Mouse (Mus musculus) hindbrain, embryonic 14.5 days (tissue): ENCODE results near the gene Rilpl1. TPM values are rescaled to one million over a fixed set of nuclear protein-coding genes. Genes with fewer than 3 reads are reported as not detected.
A peak's percentile ranks its signal among the peaks of the same experiment; 100 is the strongest.

Source experiments
- ATAC-seq: fragments of 200-750 bp; cut with Nextera tagmentation; 2 replicates; pipeline ENCODE4 v1.8.0; 2017; ENCODE audit warnings: moderate number of reproducible peaks, mild to moderate bottlenecking, moderate TSS enrichment, moderate library complexity; ENCODE audit not compliant: low FRiP score
- DNase-seq: peaks from one replicate; pipeline ENCODE4 v3.0.0-alpha.2; 2015; ENCODE audit warnings: low spot score
- H3K27ac ChIP-seq: fragments of 300-500 bp; sonication (generic); 2 replicates; pipeline ENCODE4 v1.5.1; 2014; ENCODE audit warnings: mild to moderate bottlenecking, moderate library complexity
- H3K27me3 ChIP-seq: fragments of 300-500 bp; sonication (generic); 2 replicates; pipeline ENCODE4 v1.6.1; 2014; ENCODE audit warnings: mild to moderate bottlenecking, low read length, mixed read lengths; ENCODE audit not compliant: control insufficient read depth, insufficient read depth
- H3K36me3 ChIP-seq: fragments of 300-500 bp; sonication (generic); replicated peaks from 2 replicates; pipeline ENCODE4 v1.6.1; 2014; ENCODE audit not compliant: control insufficient read depth, insufficient read depth
- H3K4me1 ChIP-seq: fragments of 300-500 bp; sonication (generic); replicated peaks from 2 replicates; pipeline ENCODE4 v1.6.1; 2014; ENCODE audit warnings: antibody characterized with exemption, low read length, mixed read lengths; ENCODE audit not compliant: control insufficient read depth, insufficient read depth
- H3K4me2 ChIP-seq: fragments of 300-500 bp; sonication (generic); replicated peaks from 2 replicates; pipeline ENCODE4 v1.6.1; 2014; ENCODE audit warnings: mild to moderate bottlenecking, moderate library complexity
- H3K4me3 ChIP-seq: fragments of 300-500 bp; sonication (generic); replicated peaks from 2 replicates; pipeline ENCODE4 v1.5.1; 2014; ENCODE audit warnings: mild to moderate bottlenecking, low read length
- H3K9ac ChIP-seq: fragments of 300-500 bp; sonication (generic); 2 replicates; pipeline ENCODE4 v1.6.1; 2014
- H3K9me3 ChIP-seq: fragments of 300-500 bp; sonication (generic); 2 replicates; pipeline ENCODE4 v1.6.1; 2016; ENCODE audit warnings: low read length; ENCODE audit not compliant: control insufficient read depth
- WGBS: fragments of 180-500 bp; shearing (Covaris S2); extraction: QIAGEN DNeasy Blood & Tissue Kit; methylation state at CpG from one replicate; pipeline ENCODE4 v1.1.7; 2014; 5-methylcytosine and 5-hydroxymethylcytosine counted together
- polyA plus RNA-seq: library from polyadenylated mRNA; unstranded; fragments of >200 nt; fragmentation: Nextera tagmentation; extraction: Ambion mirVana; gene quantifications from 2 replicates; pipeline ENCODE4 v1.2.1, GENCODE M21; 2014

The Rilpl1 gene
- polyA plus RNA-seq, 1 experiment from 2014 or later, result 13.2 TPM

- H3K9ac ChIP-seq, result no peak overlapping the region
- DNase-seq (no peak), ATAC-seq (no peak)
- H3K27me3 ChIP-seq, result no peaks in the 10 kb centered on the region
- peaks cover 32% of the 10 kb centered on the region for H3K36me3 ChIP-seq
- no peaks in the 10 kb centered on the region for H3K4me1 ChIP-seq
- H3K9me3 ChIP-seq, result no peaks in the 10 kb centered on the region
- no peak overlapping the region for H3K4me3 ChIP-seq
- no peak overlapping the region for H3K27ac ChIP-seq
- WGBS, result 18% methylated on average over 5 of the region's 5 CpGs
- no peak overlapping the region for H3K4me2 ChIP-seq
These were observed 32.2 kb downstream of the Rilpl1 start for GRCm38 (mm10) chr5:124499001-124499400.

GRCm38 (mm10) chr5:124498221-124498876, 32.8 kb downstream of the Rilpl1 start:
- WGBS, result 77% methylated on average over 9 of the region's 9 CpGs
- no peaks in the 10 kb centered on the region for H3K4me1 ChIP-seq
- H3K27me3 ChIP-seq, result no peaks in the 10 kb centered on the region
- peak overlapping the region; percentile 5; the same call in 1 of the 2 replicates for H3K27ac ChIP-seq
- H3K9me3 ChIP-seq, result no peaks in the 10 kb centered on the region
- DNase-seq (no peak), ATAC-seq (no peak)
- no peak overlapping the region for H3K4me2 ChIP-seq
- no peak overlapping the region for H3K9ac ChIP-seq
- peaks cover 32% of the 10 kb centered on the region for H3K36me3 ChIP-seq
- no peak overlapping the region for H3K4me3 ChIP-seq

- DNase-seq (no peak), ATAC-seq (no peak)
- Histone ChIP-seq H3K36me3 (peaks cover 32% of the 10 kb centered on the region), H3K27ac (no peak overlapping the region), H3K9me3 (no peaks in the 10 kb centered on the region), H3K9ac (no peak overlapping the region), H3K4me1 (no peaks in the 10 kb centered on the region), H3K4me3 (no peak overlapping the region), H3K27me3 (no peaks in the 10 kb centered on the region), H3K4me2 (no peak overlapping the region)
- 75% methylated on average over 15 of the region's 15 CpGs for WGBS
These were observed 34.3 kb downstream of the Rilpl1 start for GRCm38 (mm10) chr5:124496614-124497514.

- Histone ChIP-seq H3K36me3 (peaks cover 40% of the 10 kb centered on the region), H3K27me3 (no peaks in the 10 kb centered on the region), H3K9me3 (no peaks in the 10 kb centered on the region), H3K4me1 (no peaks in the 10 kb centered on the region), H3K9ac (no peak overlapping the region), H3K27ac (no peak overlapping the region), H3K4me3 (no peak overlapping the region), H3K4me2 (no peak overlapping the region)
- 42% methylated on average over 7 of the region's 7 CpGs for WGBS
- ATAC-seq, result no peak
- DNase-seq, result no peak
These were observed 35.6 kb downstream of the Rilpl1 start for GRCm38 (mm10) chr5:124495547-124495946.

- Histone ChIP-seq H3K4me2 (no peak overlapping the region), H3K9ac (no peak overlapping the region), H3K27ac (no peak overlapping the region), H3K4me1 (no peaks in the 10 kb centered on the region), H3K4me3 (no peak overlapping the region), H3K27me3 (no peaks in the 10 kb centered on the region), H3K36me3 (peaks cover 43% of the 10 kb centered on the region), H3K9me3 (no peaks in the 10 kb centered on the region)
- ATAC-seq (no peak), DNase-seq (no peak)
- 92% methylated on average over 11 of the region's 11 CpGs for WGBS
These were observed 37.7 kb downstream of the Rilpl1 start for GRCm38 (mm10) chr5:124493455-124493854.

GRCm38 (mm10) chr5:124492618-124493017, 38.6 kb downstream of the Rilpl1 start:
- H3K36me3 ChIP-seq, result peaks cover 38% of the 10 kb centered on the region
- 87% methylated on average over 4 of the region's 4 CpGs for WGBS

GRCm38 (mm10) chr5:124491732-124492131, 39.5 kb downstream of the Rilpl1 start:
- DNase-seq (no peak), ATAC-seq (no peak)

More at GRCm38 (mm10) chr5:124492618-124493017, 38.6 kb downstream of the Rilpl1 start:
- H3K9ac ChIP-seq, result no peak overlapping the region
- H3K27ac ChIP-seq, result no peak overlapping the region
- no peaks in the 10 kb centered on the region for H3K4me1 ChIP-seq
- ATAC-seq, result no peak
- no peak for DNase-seq
- H3K4me2 ChIP-seq, result no peak overlapping the region
- H3K4me3 ChIP-seq, result no peak overlapping the region
- no peaks in the 10 kb centered on the region for H3K27me3 ChIP-seq
- no peaks in the 10 kb centered on the region for H3K9me3 ChIP-seq

GRCm38 (mm10) chr5:124488885-124489284, 42.3 kb downstream of the Rilpl1 start:
- Histone ChIP-seq H3K4me2 (no peak overlapping the region), H3K27me3 (no peaks in the 10 kb centered on the region), H3K4me1 (peaks cover 10% of the 10 kb centered on the region), H3K4me3 (no peak overlapping the region), H3K36me3 (peaks cover 27% of the 10 kb centered on the region), H3K9me3 (no peaks in the 10 kb centered on the region), H3K9ac (no peak overlapping the region), H3K27ac (no peak overlapping the region)
- WGBS, result 92% methylated on average over 3 of the region's 3 CpGs
- DNase-seq (no peak), ATAC-seq (no peak)

More at GRCm38 (mm10) chr5:124491732-124492131, 39.5 kb downstream of the Rilpl1 start:
- no peak overlapping the region for H3K4me3 ChIP-seq
- H3K27me3 ChIP-seq, result no peaks in the 10 kb centered on the region
- H3K4me1 ChIP-seq, result no peaks in the 10 kb centered on the region
- H3K27ac ChIP-seq, result no peak overlapping the region
- H3K9me3 ChIP-seq, result no peaks in the 10 kb centered on the region
- H3K36me3 ChIP-seq, result peaks cover 38% of the 10 kb centered on the region
- 82% methylated on average over 4 of the region's 4 CpGs for WGBS
- H3K4me2 ChIP-seq, result no peak overlapping the region
- no peak overlapping the region for H3K9ac ChIP-seq

- Histone ChIP-seq H3K4me1 (peaks cover 14% of the 10 kb centered on the region), H3K4me2 (no peak overlapping the region), H3K27ac (no peak overlapping the region), H3K27me3 (no peaks in the 10 kb centered on the region), H3K36me3 (0 out of 2 replicates have a peak, but pooled peaks cover 3% of the 10 kb centered on the region), H3K9ac (no peak overlapping the region), H3K4me3 (no peak overlapping the region), H3K9me3 (no peaks in the 10 kb centered on the region)
- no peak for ATAC-seq
- DNase-seq, result no peak
- WGBS, result 92% methylated on average over 5 of the region's 5 CpGs
These were observed 45.5 kb downstream of the Rilpl1 start for GRCm38 (mm10) chr5:124485654-124486053.
